Mouse (Mus musculus) inflammation-experienced regulatory T-cells, adult 6 months (primary cell): Measurements from ENCODE around the gene AI481877. TPM values are rescaled to one million over a fixed set of nuclear protein-coding genes. Genes with fewer than 3 reads are reported as not detected.
A peak's percentile ranks its signal among the peaks of the same experiment; 100 is the strongest.
"Not testable (repeated sequence)": the region's sequence is repeated elsewhere in the genome, so short reads cannot be mapped to it uniquely, and the experiment has no call there.

Source experiments
- ATAC-seq: one replicate; pipeline ENCODE4 v1.8.0; 2017
- polyA plus RNA-seq, 3 experiments: library from polyadenylated mRNA; unstranded; fragments of 100-300 nt; shearing (Covaris generic); gene quantifications; one replicate each; pipeline ENCODE4 v1.2.1; 2017

AI481877 gene
- not detected for polyA plus RNA-seq

GRCm38 (mm10) chr4:59138507-59139033 lies at the start of gene AI481877:
Gene AI481877 (minus strand): TSS chr4:59138983.
- ATAC-seq = not testable (repeated sequence)

- ATAC-seq = peak; percentile 8
Observed at GRCm38 (mm10) chr4:59188474-59188801, 49.7 kb upstream of the AI481877 start.

- ATAC-seq = no peak
Observed at GRCm38 (mm10) chr4:59187289-59187688, 48.5 kb upstream of the AI481877 start.

GRCm38 (mm10) chr4:59185671-59186070 lies 46.9 kb upstream of the AI481877 start:
- no peak for ATAC-seq

- no peak for ATAC-seq
Observed at GRCm38 (mm10) chr4:59181320-59182271, 42.8 kb upstream of the AI481877 start.

GRCm38 (mm10) chr4:59177566-59177965 lies 38.8 kb upstream of the AI481877 start:
- no peak for ATAC-seq

- no peak for ATAC-seq
Observed at GRCm38 (mm10) chr4:59175929-59176328, 37.1 kb upstream of the AI481877 start.

GRCm38 (mm10) chr4:59175003-59175402 lies 36.2 kb upstream of the AI481877 start:
- ATAC-seq = no peak

- no peak for ATAC-seq
Observed at GRCm38 (mm10) chr4:59173181-59173922, 34.6 kb upstream of the AI481877 start.

- ATAC-seq = no peak
Observed at GRCm38 (mm10) chr4:59172616-59173015, 33.8 kb upstream of the AI481877 start.

- ATAC-seq = no peak
Observed at GRCm38 (mm10) chr4:59169981-59170380, 31.2 kb upstream of the AI481877 start.

- peak; percentile 81 for ATAC-seq
Observed at GRCm38 (mm10) chr4:59167251-59167847, 28.6 kb upstream of the AI481877 start.

- ATAC-seq = no peak
Observed at GRCm38 (mm10) chr4:59164034-59164433, 25.3 kb upstream of the AI481877 start.

GRCm38 (mm10) chr4:59160959-59161670 lies 22.3 kb upstream of the AI481877 start:
- ATAC-seq = no peak

GRCm38 (mm10) chr4:59160289-59160688 lies 21.5 kb upstream of the AI481877 start:
- ATAC-seq = no peak

- no peak for ATAC-seq
Observed at GRCm38 (mm10) chr4:59157654-59158053, 18.9 kb upstream of the AI481877 start.

GRCm38 (mm10) chr4:59156897-59157592 lies 18.3 kb upstream of the AI481877 start:
- no peak for ATAC-seq

- no peak for ATAC-seq
Observed at GRCm38 (mm10) chr4:59151953-59152352, 13.2 kb upstream of the AI481877 start.

- ATAC-seq = no peak
Observed at GRCm38 (mm10) chr4:59150907-59151306, 12.1 kb upstream of the AI481877 start.

GRCm38 (mm10) chr4:59149043-59149442 lies 10.3 kb upstream of the AI481877 start:
- ATAC-seq = no peak

GRCm38 (mm10) chr4:59128935-59129334 lies 9.8 kb downstream of the AI481877 start:
- ATAC-seq = no peak

- no peak for ATAC-seq
Observed at GRCm38 (mm10) chr4:59125053-59125452, 13.7 kb downstream of the AI481877 start.
